Mouse (Mus musculus) layer of hippocampus, adult 8-10 months (tissue): ENCODE measurements around the gene Pkn1. TPM values are rescaled to one million over a fixed set of nuclear protein-coding genes. Genes with fewer than 3 reads are reported as not detected.

Source experiments
- microRNA-seq, 2 experiments: library from miRNA; unstranded; fragments of <30 nt; microRNA quantifications; one replicate each; pipeline ENCODE4 v1.2.0; 2022
- total RNA-seq, 4 experiments: library from RNA; stranded (reverse); gene quantifications; 2 replicates each; pipeline ENCODE4 v1.2.4; 2022

Pkn1 gene
- total RNA-seq, 4 experiments from 2014 or later: 55.0 to 58.9 (median 56.5) TPM

Small RNA genes within 50 kb of the gene (microRNA-seq; reads per million reads assigned to microRNA genes)
- 0 reads per million in 2 experiments for gene Mir1668

Other genes starting within 250 kb of the Pkn1 start
- 100 to 1,000 TPM; 206 TPM for gene Scoc, start 240.8 kb downstream of the Pkn1 start, total RNA-seq
- not detected for gene Olfr370, start 163.4 kb downstream of the Pkn1 start, total RNA-seq
- 100 to 1,000 TPM in 3 of 4 experiments, 10 to 100 TPM in 1; 97.6 to 159 (median 131) TPM for gene Ndufb7, start 132.5 kb downstream of the Pkn1 start, total RNA-seq
- gene Tecr, start 91.2 kb downstream of the Pkn1 start, total RNA-seq: 100 to 1,000 TPM; 568 to 585 (median 584) TPM
- gene Dnajb1, start 91.0 kb downstream of the Pkn1 start, total RNA-seq: 10 to 100 TPM; 30.9 to 52.4 (median 41.9) TPM
- gene Gipc1, start 46.5 kb downstream of the Pkn1 start, total RNA-seq: 10 to 100 TPM; 47.3 to 56.1 (median 52.2) TPM
- 1 to 10 TPM in 2 of 4 experiments, under 1 TPM in 2; 0.74 to 1.3 (median 1.1) TPM for gene Ptger1, start 32.5 kb downstream of the Pkn1 start, total RNA-seq
- 10 to 100 TPM; 17.4 to 19.4 (median 19.0) TPM for gene Ddx39, start 16.0 kb upstream of the Pkn1 start, total RNA-seq
- 10 to 100 TPM in 3 of 4 experiments, 1 to 10 TPM in 1; 9.9 to 13.4 (median 10.4) TPM for gene Adgre5, start 42.1 kb upstream of the Pkn1 start, total RNA-seq
- 100 to 1,000 TPM; 287 to 307 (median 299) TPM for gene Adgrl1, start 200.9 kb upstream of the Pkn1 start, total RNA-seq